Mouse (Mus musculus) gastrocnemius, postnatal 25 days (tissue): ENCODE results near the gene Sphk1. TPM values are rescaled to one million over a fixed set of nuclear protein-coding genes. Genes with fewer than 3 reads are reported as not detected.

ENCODE experiments used
- DNase-seq: peaks from one replicate; pipeline ENCODE4 v3.0.0; 2022
- total RNA-seq, 2 experiments: library from RNA; stranded (reverse); gene quantifications; 1 replicate in 1 of 2; 2 replicates in 1 of 2; pipeline ENCODE4 v1.2.3; 2021

Gene Sphk1
- total RNA-seq, 2 experiments from 2014 or later: 0.94 to 2.0 TPM

GRCm38 (mm10) chr11:116579280-116579679, 48.6 kb downstream of the Sphk1 start:
- DNase-seq: no peak

DNA sequence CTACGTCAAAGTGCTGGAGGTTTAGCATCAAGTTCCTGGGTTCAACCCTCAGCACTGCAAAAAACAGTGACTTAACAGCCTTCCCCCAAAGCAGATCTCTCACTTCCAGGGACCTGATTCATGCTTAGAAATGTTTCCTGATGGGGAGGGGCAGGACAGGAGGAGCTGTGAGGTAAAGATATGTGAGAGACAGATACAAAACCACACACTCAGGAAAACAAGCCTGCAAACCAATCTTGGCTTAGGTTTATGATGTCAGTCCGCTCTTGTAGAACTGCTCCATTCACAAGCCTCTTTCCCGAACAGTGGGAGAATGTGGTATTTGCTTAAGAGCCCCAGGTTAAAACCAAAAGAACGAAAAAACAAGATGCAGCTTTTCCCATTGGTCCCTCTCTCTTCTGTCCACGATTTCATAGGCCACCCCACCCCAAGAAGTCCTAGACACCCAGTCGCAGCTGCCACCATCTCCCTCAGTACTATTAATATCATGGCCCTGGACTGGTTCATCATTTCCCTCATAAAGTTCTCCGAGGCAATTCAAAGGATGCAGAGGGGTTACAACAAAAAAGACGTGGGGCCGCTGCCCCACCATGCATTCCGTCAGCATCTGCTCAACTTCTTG, 49.4 kb downstream of the Sphk1 start:
- no peak for DNase-seq

DNA sequence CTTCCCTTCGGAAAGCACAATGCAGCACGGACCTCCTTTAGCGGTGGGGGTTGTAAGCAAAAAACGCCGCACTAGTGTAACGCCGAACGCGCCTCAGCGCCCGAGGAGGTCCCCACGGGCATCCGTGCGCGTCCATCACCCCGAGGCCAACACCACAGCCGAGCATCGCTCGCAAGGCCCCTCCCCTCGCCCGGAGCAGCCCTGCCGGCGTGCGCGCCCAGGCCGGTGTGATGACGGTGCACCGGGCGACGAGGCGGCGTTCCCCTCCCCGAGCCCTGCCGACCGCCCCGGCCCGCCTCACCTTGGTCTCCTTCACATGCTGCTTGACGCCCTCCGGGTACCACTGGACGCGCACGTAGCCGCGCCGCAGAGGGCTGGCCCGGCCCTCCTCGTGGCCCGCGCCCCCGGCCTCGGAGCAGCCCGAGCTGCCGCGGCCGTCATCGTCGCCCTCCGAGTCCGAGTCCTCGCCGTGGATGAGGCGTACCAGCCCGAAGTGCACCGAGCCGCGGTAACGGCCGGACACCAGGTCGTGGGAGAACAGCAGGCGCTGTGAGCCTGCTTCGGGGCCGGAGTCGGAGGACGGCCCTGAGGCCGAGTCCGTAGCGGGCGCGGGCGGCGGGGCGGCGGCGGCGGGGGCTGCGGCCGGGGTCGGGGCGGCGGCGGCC, 50.1 kb downstream of the Sphk1 start:
- peak; percentile 61 for DNase-seq

- peak; percentile 87 for DNase-seq
Measured at GRCm38 (mm10) chr11:116581376-116581814, 50.7 kb downstream of the Sphk1 start, which contains the start of gene Ube2o. Gene Ube2o, minus strand, starts transcription at chr11:116581447.

GRCm38 (mm10) chr11:116585682-116586081, 55.0 kb downstream of the Sphk1 start:
- no peak for DNase-seq

Other genes with a start within 250 kb of the Sphk1 start
- under 1 TPM in 1 of 2 experiments, not detected in 1; 0.31 TPM for gene Galr2, start 250.0 kb upstream of the Sphk1 start, total RNA-seq
- 10 to 100 TPM; 66.5 to 69.1 TPM for gene Exoc7, start 223.7 kb upstream of the Sphk1 start, total RNA-seq
- under 1 TPM in 1 of 2 experiments, not detected in 1; 0.27 TPM for gene Foxj1, start 195.5 kb upstream of the Sphk1 start, total RNA-seq
- 10 to 100 TPM; 21.8 to 31.4 TPM for gene Rnf157, start 117.9 kb upstream of the Sphk1 start, total RNA-seq
- gene Ubald2, start 96.8 kb upstream of the Sphk1 start, total RNA-seq: 10 to 100 TPM; 35.9 to 40.4 TPM
- not detected for gene Qrich2, start 64.7 kb upstream of the Sphk1 start, total RNA-seq
- 10 to 100 TPM; 17.0 to 18.9 TPM for gene Prpsap1, start 36.7 kb upstream of the Sphk1 start, total RNA-seq
- gene Ube2o, start 50.5 kb downstream of the Sphk1 start, total RNA-seq: 10 to 100 TPM; 17.9 to 20.4 TPM
- gene Aanat, start 55.5 kb downstream of the Sphk1 start, total RNA-seq: not detected
- 1 to 10 TPM; 6.3 to 7.5 TPM for gene Rhbdf2, start 96.1 kb downstream of the Sphk1 start, total RNA-seq
- under 1 TPM in 1 of 2 experiments, not detected in 1; 0.35 TPM for gene Prcd, start 122.6 kb downstream of the Sphk1 start, total RNA-seq
- 10 to 100 TPM in 1 of 2 experiments, 1 to 10 TPM in 1; 7.5 to 14.7 TPM for gene Cygb, start 123.4 kb downstream of the Sphk1 start, total RNA-seq
- not detected for gene St6galnac1, start 244.6 kb downstream of the Sphk1 start, total RNA-seq